Mouse (Mus musculus) spleen, adult 12 weeks (tissue): ENCODE data around the gene Mfsd4b5.
"Not testable (repeated sequence)": the region's sequence is repeated elsewhere in the genome, so short reads cannot be mapped to it uniquely, and the experiment has no call there.

Source experiments
- DNase-seq: peaks from one replicate; pipeline ENCODE4 v3.0.0; 2022; ENCODE audit warnings: low spot score

Mfsd4b5 gene

DNA sequence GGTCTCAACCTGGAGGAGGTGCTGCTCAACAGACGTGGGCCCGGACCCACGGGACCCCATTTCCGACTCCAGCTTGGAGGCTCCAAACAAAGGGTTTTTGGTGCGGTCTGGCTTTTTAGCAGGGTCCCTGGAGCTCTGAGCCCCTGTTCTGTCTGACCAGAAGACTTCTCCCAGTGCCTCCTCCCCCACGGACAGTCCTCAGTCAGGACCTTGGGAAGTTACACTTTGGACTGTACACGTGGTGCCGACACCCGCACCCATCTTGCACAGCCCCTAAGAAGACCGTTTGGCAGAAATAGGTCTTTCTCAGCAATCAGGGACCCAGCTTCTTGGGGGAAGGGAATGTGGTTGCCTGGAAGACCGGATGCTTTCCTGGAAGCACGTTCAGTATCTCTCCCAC lies at the start of gene Mfsd4b5:
Mfsd4b5 (minus strand) TSS at position 181 of the 400 bp plus-strand sequence.
- DNase-seq: no peak

DNA sequence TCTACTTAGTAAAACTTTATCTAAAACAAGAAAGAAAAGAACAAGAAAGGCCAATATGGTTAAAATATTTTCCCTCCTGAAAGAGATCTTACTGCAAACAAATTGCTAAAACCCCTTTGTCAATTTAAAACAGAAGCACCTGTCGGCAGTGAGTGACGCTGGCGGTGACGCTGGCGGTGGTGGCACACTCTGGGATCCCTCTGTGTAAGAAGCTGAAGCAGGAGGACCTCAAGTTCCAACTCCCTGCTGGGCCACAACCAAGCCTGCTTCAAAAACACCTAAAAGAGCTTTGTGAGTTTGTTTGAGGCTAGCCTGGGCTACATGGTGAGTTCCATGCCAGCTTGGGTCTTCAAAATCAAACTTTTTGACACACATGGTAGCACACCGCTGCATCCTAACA lies 48.5 kb upstream of the Mfsd4b5 start:
- DNase-seq: no peak

DNA sequence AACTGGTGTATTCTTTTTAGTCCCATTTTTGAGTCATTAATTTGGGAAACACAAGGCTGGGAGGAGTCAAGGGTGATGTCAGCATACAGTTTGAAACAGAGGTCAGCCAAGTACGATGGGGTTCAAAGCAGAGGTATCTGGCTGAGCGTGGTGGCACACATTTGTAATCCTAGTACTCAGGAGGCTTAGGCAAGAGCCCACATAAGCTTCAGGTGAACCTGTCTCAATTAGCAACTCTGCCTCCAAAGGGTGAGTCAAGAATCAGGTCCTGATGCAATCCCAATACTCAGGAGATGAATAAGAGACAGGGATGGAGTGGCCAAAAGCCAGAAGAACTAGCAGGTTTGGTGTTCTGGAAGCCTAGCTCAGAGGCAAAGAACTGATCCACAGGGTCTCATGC lies 46.5 kb upstream of the Mfsd4b5 start:
- no peak for DNase-seq

DNA sequence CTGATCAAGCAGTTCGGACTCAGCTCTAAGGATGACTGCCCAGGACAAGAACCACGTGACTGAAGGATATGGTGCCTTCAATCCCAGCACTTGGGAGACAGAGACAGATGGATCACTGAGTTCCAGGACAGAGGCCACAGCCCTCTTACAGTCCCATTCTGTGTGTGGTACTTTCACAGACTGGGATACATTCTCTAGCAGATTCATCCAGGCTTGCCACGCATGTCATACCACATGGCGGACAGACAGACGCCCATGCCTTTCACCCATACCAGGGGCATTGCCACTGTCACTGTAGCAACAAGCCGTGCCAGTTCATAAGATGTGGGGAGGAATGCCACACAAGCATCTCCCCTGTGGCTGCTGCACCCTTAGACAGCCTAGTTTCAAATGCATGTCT lies 44.3 kb upstream of the Mfsd4b5 start:
- DNase-seq: no peak

DNA sequence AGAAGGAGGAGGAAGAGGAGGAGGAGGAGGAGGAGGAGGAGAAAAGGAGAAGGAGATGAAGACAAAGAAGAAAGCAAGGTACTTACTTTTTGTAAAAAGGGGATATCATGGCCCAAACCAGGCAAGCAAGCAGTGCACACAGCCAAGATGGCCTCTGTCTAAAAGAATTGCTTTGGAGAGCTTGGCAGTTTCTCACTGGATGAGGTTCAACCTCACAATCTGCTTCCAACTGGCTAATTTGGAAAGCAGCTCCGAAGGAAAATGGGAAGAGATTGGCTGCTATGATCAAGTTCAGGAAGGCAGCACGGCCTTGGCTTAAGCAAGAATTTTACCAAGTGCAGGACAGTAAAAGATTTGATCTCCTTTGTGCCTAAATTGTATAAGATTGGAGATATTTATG lies 43.2 kb upstream of the Mfsd4b5 start:
- no peak for DNase-seq

DNA sequence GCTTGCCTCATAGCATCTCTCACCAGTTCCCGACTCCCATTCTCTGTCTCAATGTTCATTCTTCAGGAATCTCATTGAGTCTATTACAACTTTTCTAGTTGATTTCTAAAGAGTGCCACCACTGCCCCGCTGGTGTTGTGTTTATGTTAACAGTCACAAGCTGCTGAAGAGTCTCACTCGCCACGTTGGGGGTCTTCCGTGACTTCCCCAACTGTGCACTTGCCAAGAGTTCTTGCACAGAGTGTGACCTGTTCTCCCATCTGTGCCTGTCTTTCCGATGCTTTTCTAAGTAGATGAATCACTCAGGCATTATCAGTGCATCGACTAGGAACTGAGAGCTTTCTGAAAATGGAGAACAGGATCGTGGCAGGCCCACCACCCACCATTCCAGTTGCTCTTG lies 41.6 kb upstream of the Mfsd4b5 start:
- DNase-seq: no peak

DNA sequence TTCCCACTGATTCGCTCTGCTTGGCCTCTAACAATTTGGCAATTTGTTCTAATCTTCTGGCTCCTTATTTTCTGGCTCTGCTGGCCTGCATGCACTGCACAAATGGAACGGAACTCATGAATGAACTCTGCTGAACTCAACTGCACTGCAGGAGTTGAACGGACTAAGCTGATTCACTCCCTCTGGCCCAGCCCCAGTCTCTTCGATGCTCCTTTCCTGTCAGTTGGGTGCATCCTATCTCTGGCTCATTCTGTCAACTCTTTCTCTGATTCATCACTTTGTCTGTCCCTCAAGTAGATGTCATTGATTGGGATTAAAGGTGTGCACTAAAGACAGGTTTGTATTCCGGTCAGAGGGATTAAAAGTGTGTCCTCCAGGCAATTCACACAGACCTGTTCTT lies 40.1 kb upstream of the Mfsd4b5 start:
- no peak for DNase-seq

DNA sequence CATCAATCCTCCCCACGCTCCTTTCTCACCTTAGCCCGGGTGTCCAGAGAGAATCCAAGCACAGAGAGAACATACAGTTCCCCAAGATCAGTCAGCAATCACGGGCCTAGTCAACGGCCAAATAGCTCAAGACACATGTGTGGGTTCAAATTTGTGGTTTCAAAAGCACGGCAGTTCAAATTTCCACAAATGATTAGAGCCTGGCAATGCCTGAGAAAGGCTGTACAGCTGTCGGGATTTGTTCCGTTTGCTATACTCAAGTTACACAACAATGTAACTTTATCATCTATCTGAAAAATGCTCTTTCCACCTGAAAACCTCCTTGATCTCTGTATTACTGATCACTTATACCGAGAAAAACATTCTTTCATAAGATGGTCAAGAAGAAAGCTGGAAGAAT lies 39.1 kb upstream of the Mfsd4b5 start:
- DNase-seq: no peak

DNA sequence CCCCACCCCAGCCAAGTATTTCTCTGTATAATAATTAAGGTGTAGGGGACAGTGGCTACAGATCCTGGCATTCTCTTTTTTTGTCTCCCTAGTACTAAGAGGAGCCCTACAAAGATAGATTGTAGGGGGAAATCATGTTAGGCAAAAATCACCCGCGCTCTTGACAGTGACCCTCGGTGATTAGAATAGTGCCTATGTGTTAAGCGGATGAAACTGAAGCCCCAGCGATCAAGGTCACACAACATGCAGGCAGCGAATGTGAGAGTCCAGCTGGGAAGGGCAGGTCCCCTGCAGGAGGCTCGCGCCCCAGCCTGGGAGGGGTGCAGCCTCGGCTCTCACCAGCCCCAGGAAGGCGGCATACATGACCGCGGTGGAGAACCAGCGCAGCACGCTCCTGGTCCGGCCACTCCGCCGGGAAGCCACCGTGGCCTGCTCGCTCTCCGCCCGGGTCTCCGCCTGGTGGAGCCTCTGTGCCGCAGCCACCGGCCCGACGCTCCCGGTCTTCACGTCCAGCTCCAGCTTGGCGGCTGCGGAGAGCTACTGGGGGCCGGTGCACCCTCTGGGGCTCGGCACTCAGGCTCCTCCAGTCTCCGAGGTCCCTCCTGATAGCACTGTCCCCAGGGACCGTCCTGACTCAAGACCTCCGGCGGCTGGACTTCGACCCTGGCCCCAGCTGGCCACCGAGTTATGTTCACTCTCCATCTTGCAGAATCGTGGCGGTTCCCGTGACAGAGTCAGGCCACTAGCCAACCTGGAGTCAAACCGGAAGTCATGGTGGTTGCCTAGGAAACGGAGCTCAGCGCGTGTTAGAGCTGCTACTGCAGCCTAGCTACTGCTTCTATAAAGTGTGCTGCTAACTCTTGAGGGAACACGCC lies 38.3 kb upstream of the Mfsd4b5 start, which contains the start of gene Mfsd4b1:
Mfsd4b1 (minus strand) TSS at position 715 of the 875 bp plus-strand sequence.
- DNase-seq: peak; percentile 29

DNA sequence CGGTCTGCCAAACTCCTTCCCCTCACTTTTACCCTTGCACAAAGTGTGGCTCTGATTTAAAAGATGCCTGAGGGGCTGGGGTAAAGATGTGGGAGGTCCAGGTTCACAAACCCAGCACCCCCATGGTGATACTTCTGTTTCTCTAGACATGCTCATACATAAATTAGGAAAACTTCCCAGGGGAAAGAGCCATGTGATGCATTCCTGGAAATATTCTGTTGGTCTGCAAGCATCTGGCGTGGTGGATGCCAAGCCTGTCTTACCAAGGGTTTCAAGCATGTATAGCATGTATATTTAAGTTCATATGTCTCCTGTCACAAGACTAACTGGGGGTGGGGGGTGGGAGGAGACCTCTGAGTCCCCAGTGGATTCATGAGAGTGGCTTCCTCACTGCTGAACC lies 34.0 kb upstream of the Mfsd4b5 start:
- DNase-seq: no peak

DNA sequence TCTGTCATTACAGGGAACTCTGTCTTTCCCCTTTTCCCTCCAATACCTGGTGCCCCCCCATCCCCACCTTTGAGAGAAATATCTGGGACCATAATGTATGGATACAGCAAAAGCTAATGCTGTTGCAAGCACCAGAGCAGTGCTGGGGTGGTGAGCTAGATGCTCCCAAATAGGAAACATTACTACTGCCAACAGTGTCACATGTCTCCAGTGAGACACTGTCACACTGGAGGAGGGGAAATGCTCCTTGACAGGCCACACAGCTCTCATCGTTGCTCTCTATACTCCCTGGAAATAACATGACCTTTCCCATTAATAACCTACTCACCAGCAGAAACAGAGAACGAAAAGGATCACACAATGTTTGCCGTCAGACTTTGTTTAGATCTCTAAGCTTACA lies 33.0 kb upstream of the Mfsd4b5 start:
- no peak for DNase-seq

DNA sequence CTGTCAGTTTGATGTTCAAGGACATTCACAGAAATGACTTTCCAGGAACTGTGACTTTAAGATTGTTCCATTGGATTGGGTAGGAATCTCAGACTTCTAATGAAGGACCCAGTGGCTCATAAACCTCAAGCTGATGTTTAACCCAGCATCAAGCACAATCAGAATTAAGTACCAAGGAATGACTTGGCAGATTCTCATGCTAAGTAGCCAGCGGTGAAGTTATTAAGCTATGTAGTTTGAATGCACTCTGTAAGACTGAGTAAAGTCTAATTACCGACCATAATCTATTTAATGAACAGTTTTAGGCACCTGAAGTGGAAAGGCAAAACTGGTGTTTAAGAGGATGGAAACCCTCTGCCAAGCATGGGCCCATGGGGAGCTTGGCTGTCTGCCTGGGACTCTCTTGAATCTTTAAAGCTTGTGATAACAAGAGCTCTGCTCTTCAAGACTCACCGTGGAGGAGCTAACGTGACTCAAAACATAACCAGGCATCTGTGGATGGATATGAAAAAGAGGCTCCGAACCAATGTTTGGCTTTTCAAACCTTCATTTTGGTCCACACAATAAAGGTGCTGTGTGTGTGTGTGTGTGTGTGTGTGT lies 31.9 kb upstream of the Mfsd4b5 start:
- no peak for DNase-seq

DNA sequence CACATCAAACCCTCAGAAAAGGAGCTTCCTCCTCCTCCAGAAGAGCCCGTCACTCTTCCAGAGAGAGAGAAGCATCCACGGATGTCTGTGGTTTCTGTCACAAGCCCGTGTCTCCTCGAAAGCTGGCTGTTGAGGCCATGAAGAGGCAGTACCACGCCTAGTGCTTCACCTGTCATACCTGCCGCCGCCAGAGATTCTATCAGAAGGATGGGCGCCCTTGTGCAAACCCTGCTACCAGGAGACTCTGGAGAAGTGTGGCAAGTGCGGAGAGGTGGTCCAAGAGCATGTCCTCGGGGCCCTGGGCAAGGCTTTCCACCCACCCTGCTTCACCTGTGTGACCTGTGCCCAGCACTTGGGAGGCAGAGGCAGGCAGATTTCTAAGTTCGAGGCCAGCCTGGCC lies 23.1 kb upstream of the Mfsd4b5 start:
- no peak for DNase-seq

DNA sequence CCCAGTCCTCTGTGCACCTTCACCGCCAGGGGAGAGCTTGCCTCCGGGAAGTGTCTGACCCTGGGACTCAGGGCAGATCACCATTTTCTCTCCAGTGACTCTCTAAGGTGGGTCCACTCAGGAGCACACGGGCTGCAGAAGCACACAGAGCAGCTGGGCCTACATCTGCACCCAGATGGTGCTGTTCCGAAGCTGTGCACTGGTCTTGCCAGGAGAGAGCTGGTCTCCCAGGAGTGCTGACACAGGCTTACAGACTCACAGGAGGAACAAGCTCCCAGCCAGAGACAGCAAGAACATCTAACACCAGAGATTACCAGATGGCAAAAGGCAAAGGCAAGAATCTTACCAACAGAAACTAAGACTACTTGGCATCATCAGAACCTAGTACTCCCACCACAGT lies 22.4 kb upstream of the Mfsd4b5 start:
- not testable (repeated sequence) for DNase-seq

DNA sequence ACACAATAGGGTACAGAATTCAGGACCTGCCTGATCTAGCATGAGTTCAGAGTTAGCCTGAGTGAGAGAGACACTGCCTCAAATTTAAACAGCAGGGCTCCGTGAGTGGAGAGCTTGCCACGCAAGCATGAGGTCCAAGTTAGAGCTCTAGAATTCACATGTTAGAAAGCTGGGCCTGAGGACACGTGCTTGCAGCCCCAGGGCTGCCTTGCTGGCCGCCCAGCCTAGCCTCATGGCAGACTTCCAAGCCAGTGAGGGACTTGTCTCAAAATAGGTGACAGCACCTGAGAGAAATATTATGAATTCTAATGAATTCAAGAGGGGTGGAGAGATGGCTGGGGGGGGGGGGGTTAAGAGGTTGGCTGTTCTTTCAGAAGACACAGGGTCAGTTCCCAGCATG lies 21.5 kb upstream of the Mfsd4b5 start:
- no peak for DNase-seq

DNA sequence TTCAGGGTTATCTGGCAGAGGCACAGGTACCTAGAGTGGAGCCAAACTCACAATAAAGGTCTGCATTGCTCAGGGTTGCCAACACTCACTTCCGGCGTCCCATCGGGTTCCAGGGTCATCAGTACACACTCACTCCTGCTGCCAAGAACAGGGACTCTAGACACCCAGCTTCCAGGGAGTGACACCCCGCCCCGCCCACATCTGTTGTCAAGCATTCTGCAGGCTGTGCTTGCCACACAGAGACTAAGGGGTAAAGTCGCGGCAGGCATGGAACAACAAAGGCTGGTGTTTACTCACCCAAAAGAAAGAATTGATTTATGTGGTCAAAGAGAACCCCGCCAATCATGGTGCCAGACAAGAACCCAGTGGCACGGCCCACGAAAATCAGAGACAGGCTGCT lies 20.5 kb upstream of the Mfsd4b5 start:
- DNase-seq: no peak

DNA sequence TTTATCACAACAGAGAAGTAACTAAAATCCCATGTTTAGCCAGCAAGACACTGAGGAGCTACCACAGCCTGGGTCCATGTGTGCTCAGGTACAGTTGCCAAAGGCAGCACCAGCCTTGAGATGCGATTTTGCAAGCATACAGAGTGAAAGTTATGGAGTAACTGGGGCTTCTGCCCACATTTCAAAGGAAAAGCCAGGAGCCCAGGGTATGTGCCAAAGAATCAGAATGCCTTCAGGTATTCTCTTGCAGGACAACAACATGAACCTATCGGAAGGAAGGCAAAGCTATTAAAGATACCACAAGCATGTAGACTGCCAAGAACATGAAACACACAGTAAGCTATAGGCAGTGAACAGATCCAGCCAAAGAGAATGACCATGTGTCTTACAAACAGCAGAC lies 14.3 kb upstream of the Mfsd4b5 start:
- no peak for DNase-seq

DNA sequence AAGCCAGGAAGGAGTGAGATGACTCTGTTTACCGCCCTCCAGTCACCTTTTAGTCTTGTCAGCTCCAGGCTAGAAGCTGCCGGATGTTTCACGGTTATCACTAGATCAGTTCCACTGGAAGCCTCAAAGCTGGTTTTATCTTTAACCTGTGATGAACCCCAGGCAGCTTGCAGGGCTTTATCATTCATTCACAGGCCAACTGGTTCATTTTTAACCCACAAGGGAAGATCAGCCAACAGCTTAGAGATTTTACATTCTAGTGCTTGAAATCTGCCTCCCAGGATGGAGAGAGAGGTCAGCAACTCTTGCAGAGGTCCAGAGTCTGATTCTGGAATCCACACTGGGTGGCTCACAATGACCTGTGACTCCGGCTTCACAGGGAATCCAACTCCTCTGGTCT lies 4.7 kb upstream of the Mfsd4b5 start:
- no peak for DNase-seq

DNA sequence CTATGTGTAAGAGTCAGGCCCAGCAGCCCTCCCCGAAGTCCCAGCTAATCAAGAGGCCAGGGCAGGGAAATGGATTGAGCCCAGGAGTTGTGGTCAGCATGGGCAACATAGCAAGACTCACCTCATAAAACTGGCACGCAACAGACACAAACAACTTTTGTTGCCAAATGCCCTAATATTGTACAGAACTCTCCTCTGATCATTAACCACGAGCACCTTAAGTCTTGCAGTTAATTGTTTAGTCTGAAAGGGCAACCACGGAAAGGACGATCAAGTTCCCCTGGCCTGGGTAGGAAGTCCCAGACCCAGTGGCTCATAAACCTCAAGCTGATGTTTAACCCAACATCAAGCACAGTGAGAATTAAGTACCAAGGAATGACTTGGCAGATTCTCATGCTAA lies 3.8 kb downstream of the Mfsd4b5 start:
- DNase-seq: no peak

DNA sequence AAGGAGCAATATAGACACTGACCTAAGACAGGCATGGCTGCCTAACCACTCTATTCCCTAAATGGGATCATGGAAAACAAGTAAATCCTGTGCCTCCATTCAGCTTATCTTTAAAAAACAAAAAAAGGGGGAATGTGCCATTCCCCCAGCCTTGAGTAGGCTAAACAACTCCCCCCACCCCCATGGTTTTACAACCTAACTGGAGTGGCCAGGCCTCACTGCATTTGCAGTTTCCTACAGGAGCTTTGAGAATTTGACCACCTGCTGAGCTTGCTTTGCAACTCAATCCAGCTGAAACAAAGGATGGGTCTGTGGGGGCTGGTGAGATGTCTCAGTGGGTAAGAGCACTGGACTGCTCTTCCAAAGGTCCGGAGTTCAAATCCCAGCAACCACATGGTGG lies 8.2 kb downstream of the Mfsd4b5 start:
- no peak for DNase-seq

DNA sequence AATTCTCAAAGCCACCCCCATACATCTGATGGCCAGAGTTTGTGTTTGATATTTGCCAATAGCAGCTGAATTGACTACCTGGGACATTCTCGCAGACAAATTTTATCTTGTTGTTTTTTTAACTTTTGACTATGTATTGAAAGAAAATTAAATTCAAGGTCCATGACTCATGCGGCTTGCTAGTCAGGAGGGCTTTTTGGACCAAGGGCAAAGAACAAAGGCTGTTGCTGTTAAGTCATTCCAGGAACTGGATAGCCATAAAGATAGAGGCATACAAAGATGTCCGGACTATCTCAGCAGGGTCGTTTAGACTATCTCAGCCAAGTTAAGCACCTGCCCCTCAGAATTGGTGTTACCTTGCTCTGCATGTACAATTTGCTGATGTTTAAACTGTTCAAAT lies 9.1 kb downstream of the Mfsd4b5 start:
- DNase-seq: no peak

DNA sequence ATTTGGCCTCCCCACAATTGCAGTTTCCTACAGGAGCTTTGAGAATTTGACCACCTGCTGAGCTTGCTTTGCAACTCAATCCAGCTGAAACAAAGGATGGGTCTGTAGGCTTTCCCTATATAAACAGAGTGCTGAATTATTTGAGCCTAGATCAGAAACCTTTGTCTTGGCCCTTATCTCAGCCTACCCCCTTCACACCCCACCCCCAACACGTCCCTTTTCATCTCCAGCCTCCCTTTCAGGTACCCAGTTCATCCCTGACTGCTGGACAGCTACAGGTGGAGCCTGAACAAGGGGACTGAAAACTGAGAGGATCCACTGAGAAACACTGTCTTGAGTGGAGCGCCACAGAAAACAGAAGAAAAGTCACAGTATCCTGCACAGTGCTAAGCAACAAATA lies 10.7 kb downstream of the Mfsd4b5 start:
- DNase-seq: no peak

DNA sequence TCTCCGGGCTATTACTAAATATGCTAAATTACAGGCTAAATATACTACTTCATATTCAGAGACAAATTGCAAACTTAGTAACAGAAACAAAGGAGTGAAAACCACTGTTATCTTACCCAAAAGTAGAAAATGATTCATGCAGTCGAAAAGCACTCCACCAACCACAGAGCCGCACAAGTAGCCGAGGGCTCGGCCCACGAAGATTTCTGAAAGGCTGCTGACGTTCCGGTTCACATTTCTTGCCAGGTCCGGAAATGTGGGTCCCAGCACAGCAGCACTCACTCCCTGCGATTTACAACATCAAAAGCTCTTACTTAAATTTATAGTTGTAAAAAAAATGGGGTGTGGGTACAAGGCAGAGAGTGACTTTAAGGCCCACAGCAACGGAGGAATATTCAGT lies 11.5 kb downstream of the Mfsd4b5 start:
- no peak for DNase-seq

DNA sequence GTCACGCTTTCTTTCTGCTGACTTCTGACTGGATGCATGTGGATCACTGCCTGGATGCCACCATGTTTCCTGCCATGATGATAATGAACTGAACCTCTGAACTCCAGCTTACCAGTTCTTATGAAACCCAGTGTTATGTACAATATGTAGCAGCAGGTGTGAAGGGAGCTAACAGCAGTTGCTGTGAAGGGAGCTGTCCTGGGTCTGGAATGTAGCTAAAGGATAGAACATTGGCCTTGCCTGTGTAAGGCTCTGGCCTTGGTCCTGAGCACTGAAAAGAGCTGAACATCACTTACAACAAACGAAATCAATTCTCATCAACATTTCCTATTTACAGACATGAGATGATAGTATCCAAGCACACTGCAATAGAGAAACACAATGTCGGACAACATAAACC lies 18.9 kb downstream of the Mfsd4b5 start:
- DNase-seq: no peak
